Mouse (Mus musculus): ENCODE results near the gene Cdk14. TPM values are rescaled to one million over a fixed set of nuclear protein-coding genes. Genes with fewer than 3 reads are reported as not detected.

The Cdk14 gene
- polyA plus RNA-seq, 1 experiment: 83.4 TPM

DNA sequence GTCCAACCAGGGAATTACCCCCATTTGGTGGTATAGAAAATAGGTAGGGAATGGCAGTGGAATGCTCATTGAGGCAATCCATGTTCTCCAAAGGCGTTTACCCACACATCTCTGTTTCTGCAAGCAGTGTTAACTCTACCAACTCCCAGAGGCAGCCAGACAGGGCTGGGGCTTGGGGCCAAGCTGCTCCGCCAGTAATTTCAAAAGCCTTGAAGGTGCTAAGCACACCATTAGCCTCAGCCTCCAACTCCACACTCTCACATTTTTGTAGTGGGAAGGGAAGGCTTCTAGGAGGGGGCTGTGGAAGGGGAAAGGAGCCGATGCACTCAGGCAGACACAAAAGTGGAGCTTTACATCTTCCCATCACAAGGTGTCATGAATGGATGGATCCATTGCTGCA is 525.1 kb downstream of the Cdk14 start:
- 68% methylated on average over 3 of the region's 3 CpGs for WGBS
- H3K27ac ChIP-seq (ENCODE audit: insufficient read depth, low read depth, low read length): no peak overlapping the region
- H3K4me3 ChIP-seq (ENCODE audit: insufficient read depth, low read depth, low read length): no peak overlapping the region
- TF ChIP-seq CTCF (IDR thresholded peaks at IDR 0.05; ENCODE audit: insufficient read depth, low read depth, low read length) (no peak), POLR2A (IDR thresholded peaks at IDR 0.05; ENCODE audit: insufficient read depth, low read depth, low read length) (no peak)
- H3K4me1 ChIP-seq (ENCODE audit: control insufficient read depth, insufficient read depth, low read length): no peaks in the 10 kb centered on the region

DNA sequence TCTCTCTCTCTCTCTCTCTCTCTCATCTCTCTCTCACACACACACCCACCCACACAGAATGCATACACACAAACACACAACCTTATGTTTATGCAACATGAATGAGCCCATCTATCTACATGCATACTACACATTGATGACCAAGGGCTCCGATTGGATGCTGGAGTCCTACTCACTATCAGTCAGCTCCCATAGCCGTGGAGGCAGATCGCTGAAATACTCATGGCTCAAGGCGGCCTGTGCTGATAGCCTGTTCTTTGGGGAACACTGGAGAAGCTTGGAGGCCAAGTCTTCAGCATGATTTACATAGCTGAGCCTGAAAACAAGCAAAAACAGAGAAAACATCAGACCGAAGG is 526.3 kb downstream of the Cdk14 start:
- no peaks in the 10 kb centered on the region for H3K4me1 ChIP-seq (ENCODE audit: control insufficient read depth, insufficient read depth, low read length)
- H3K4me3 ChIP-seq (ENCODE audit: insufficient read depth, low read depth, low read length): no peak overlapping the region
- no peak for TF ChIP-seq CTCF (IDR thresholded peaks at IDR 0.05; ENCODE audit: insufficient read depth, low read depth, low read length)
- no peak for TF ChIP-seq POLR2A (IDR thresholded peaks at IDR 0.05; ENCODE audit: insufficient read depth, low read depth, low read length)
- no peak overlapping the region for H3K27ac ChIP-seq (ENCODE audit: insufficient read depth, low read depth, low read length)
- WGBS: 91% methylated on average over 5 of the region's 5 CpGs

DNA sequence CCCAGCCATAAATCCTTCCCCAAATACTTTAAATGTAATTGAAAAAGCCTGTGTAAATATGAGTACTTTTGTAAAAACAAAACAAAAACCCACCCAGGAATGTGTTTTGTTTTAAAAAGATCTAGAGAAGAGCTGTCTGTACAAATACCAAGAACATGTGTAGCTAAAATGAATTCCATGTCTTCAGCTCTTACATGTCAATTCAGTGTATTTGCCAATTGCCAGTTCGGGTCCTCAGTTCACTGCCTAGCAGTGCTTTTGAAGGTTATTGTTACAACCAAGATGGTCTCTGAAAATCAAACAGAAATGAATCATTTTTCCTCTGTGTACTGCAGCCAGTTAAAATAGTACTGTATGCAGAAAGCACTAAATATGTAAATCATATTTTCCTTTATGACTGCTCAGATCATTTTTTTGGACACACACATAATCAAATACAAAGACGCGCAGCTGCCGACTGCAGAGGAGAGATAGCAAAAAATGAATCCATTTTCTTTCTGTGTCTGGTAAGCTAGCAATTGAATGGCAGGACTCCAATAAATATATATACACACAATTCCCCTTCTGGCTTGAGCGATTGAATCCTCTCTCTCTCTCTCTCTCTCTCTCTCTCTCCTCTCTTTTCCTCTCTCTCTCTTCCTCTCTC is 526.8 kb downstream of the Cdk14 start:
- H3K27ac ChIP-seq (ENCODE audit: insufficient read depth, low read depth, low read length): no peak overlapping the region
- no peak overlapping the region for H3K4me3 ChIP-seq (ENCODE audit: insufficient read depth, low read depth, low read length)
- TF ChIP-seq POLR2A (IDR thresholded peaks at IDR 0.05; ENCODE audit: insufficient read depth, low read depth, low read length) (no peak), CTCF (IDR thresholded peaks at IDR 0.05; ENCODE audit: insufficient read depth, low read depth, low read length) (no peak)
- WGBS: 85% methylated on average over 5 of the region's 5 CpGs
- no peaks in the 10 kb centered on the region for H3K4me1 ChIP-seq (ENCODE audit: control insufficient read depth, insufficient read depth, low read length)

DNA sequence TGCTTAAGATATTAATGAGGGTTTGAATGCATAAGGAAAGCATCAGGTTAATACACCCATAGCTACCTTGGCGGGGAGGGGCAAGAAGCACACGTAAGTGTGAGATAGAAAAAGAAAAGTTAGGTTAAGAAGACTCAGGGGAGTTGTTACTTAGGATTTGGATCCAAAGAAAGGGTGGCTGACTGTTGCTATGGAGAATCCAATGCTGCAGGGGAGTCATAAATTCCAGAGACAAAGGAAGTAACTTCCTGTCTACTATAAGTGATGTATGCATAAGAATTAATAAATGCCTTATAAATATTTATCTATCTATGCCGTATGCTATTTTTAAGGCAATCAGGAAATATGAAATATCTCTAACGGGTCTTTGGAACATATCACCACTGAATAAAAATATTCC is 527.4 kb downstream of the Cdk14 start:
- WGBS: 85% methylated on average over 4 of the region's 4 CpGs
- H3K4me3 ChIP-seq (ENCODE audit: insufficient read depth, low read depth, low read length): no peak overlapping the region
- TF ChIP-seq POLR2A (IDR thresholded peaks at IDR 0.05; ENCODE audit: insufficient read depth, low read depth, low read length) (no peak), CTCF (IDR thresholded peaks at IDR 0.05; ENCODE audit: insufficient read depth, low read depth, low read length) (no peak)
- no peaks in the 10 kb centered on the region for H3K4me1 ChIP-seq (ENCODE audit: control insufficient read depth, insufficient read depth, low read length)
- no peak overlapping the region for H3K27ac ChIP-seq (ENCODE audit: insufficient read depth, low read depth, low read length)

DNA sequence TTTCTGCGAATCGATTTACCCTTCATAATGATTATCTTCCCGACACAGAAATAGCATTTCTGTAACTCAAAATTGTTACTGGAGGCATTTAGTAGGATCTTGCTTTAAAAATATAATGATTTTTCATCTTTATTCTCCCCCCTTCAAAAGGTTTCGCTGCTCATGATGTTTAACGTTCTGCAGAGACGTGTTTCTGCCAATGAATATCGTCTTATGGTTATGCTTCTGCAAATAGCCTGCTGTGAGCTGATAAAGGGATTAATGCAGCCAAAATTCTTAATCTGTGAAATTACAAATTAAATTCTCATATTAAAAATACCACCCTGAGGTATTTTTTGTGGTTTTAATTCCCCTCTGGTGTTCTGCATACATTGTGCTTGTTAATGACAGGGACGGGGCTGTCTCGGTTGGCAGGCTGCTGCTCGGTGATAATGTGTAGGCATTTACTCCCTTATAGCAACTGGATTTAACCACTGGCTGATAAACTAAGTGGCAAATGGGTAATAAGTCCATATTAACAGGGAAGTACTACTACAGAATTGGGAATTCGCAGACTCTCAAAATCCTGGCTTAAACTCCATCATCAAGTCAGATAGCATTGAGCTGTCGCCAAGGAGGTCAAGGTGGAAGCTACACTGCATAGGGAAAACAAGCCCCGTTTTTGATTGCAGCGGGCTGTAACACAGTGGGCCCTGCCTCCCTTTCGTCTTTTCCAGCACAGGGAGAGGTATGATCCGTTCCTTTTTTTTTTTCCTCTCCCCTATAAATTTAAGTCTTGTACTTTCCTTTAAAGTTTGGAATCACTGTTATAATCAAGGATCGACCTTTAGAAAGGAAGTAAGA is 528.0 kb downstream of the Cdk14 start:
- Histone ChIP-seq H3K4me1 (ENCODE audit: control insufficient read depth, insufficient read depth, low read length) (no peaks in the 10 kb centered on the region), H3K4me3 (ENCODE audit: insufficient read depth, low read depth, low read length) (no peak overlapping the region), H3K27ac (ENCODE audit: insufficient read depth, low read depth, low read length) (no peak overlapping the region)
- TF ChIP-seq CTCF (IDR thresholded peaks at IDR 0.05; ENCODE audit: insufficient read depth, low read depth, low read length) (no peak), POLR2A (IDR thresholded peaks at IDR 0.05; ENCODE audit: insufficient read depth, low read depth, low read length) (no peak)
- WGBS: 81% methylated on average over 17 of the region's 17 CpGs

DNA sequence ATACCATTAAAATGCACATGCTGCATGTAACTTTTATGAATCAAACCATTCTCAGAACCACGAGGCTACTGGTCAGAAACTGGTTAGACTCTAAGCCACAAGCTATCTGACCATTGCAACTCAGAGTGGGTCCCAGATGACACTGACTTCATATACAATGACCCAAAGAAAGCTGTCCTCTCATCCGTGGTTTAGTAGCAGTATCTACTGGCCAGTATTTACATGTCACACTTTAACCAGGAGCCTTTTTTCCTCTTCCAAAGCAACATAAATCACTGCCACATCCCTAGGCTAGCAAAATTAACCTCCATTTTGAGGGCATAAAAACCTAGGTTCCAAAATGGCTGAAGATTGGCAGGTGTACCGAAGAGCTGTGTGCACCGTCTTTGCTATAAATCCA is 533.0 kb downstream of the Cdk14 start:
- no peak for TF ChIP-seq POLR2A (IDR thresholded peaks at IDR 0.05; ENCODE audit: insufficient read depth, low read depth, low read length)
- no peak for TF ChIP-seq CTCF (IDR thresholded peaks at IDR 0.05; ENCODE audit: insufficient read depth, low read depth, low read length)
- Histone ChIP-seq H3K27ac (ENCODE audit: insufficient read depth, low read depth, low read length) (no peak overlapping the region), H3K4me1 (ENCODE audit: control insufficient read depth, insufficient read depth, low read length) (no peaks in the 10 kb centered on the region)

DNA sequence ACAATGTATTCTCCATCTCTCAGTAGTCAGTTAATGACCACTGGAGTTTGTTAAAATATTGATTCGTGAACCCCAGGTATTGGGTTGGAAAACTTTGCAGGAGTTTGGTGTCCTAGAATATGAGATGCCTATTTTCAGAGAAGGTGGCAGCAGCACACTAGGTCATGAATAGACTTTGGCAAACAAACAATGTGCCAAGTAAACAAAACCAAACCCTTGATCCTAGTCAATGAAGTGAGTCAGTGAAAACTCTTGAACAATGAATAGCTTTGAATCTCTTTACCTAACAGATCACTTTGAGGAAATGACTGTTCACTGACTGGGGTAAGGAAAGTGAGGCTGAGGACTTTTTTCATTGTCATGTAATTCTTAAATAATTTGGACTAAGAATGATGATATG is 537.3 kb downstream of the Cdk14 start:
- WGBS: 92% methylated on average over 1 of the region's 1 CpGs
- H3K4me3 ChIP-seq (ENCODE audit: insufficient read depth, low read depth, low read length): no peak overlapping the region
- H3K27ac ChIP-seq (ENCODE audit: insufficient read depth, low read depth, low read length): no peak overlapping the region
- H3K4me1 ChIP-seq (ENCODE audit: control insufficient read depth, insufficient read depth, low read length): peaks cover 5% of the 10 kb centered on the region; the same call in 1 of the 2 replicates
- TF ChIP-seq POLR2A (IDR thresholded peaks at IDR 0.05; ENCODE audit: insufficient read depth, low read depth, low read length): no peak
- no peak for TF ChIP-seq CTCF (IDR thresholded peaks at IDR 0.05; ENCODE audit: insufficient read depth, low read depth, low read length)

More for the DNA sequence above, 533.0 kb downstream of the Cdk14 start:
- WGBS: 86% methylated on average over 4 of the region's 4 CpGs
- H3K4me3 ChIP-seq (ENCODE audit: insufficient read depth, low read depth, low read length): no peak overlapping the region

DNA sequence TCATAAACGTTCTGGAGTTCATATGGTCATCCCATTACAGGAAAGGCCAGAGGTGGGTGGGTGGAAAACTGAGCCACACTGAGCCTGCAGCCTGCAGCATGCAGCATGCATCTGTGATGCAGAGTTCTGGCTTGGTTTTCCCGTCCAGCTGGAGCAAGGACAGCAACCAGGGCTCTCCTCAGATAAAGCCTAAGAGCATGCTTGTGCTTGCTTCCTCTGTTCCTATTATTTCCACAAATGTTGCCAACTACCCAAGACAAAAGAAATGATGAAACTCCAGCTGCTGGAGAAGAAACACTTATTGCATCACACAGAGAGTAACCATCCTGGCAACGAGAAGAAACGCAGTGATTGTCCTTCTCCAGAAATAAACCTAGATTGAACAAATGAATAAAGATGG is 539.8 kb downstream of the Cdk14 start:
- TF ChIP-seq CTCF (IDR thresholded peaks at IDR 0.05; ENCODE audit: insufficient read depth, low read depth, low read length): no peak
- TF ChIP-seq POLR2A (IDR thresholded peaks at IDR 0.05; ENCODE audit: insufficient read depth, low read depth, low read length): no peak
- H3K4me1 ChIP-seq (ENCODE audit: control insufficient read depth, insufficient read depth, low read length): peaks cover 9% of the 10 kb centered on the region; the same call in 1 of the 2 replicates
- WGBS: 51% methylated on average over 4 of the region's 4 CpGs
- H3K4me3 ChIP-seq (ENCODE audit: insufficient read depth, low read depth, low read length): no peak overlapping the region
- H3K27ac ChIP-seq (ENCODE audit: insufficient read depth, low read depth, low read length): no peak overlapping the region

DNA sequence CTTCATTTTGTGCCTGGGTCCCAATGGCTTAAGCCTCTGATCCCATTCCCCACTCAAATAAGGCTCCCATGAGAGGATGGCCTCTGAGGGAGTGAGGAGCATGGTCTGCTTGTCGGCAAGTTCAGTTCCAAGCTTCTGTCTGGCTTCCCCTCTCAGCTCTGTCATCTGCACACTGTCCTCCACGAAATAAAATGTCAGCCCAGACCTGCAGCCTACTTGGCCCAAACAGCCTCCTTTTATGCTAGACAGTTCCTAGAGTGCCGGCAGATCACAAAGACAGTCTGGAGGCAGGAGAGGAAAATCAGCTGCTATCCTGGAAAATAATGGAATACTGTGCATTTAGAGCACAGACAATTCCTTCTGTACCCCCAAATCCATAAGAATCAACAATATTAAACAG is 541.2 kb downstream of the Cdk14 start:
- TF ChIP-seq CTCF (IDR thresholded peaks at IDR 0.05; ENCODE audit: insufficient read depth, low read depth, low read length) (no peak), POLR2A (IDR thresholded peaks at IDR 0.05; ENCODE audit: insufficient read depth, low read depth, low read length) (no peak)
- 61% methylated on average over 3 of the region's 3 CpGs for WGBS
- Histone ChIP-seq H3K4me3 (ENCODE audit: insufficient read depth, low read depth, low read length) (no peak overlapping the region), H3K4me1 (ENCODE audit: control insufficient read depth, insufficient read depth, low read length) (peaks cover 9% of the 10 kb centered on the region; the same call in 1 of the 2 replicates), H3K27ac (ENCODE audit: insufficient read depth, low read depth, low read length) (no peak overlapping the region)

All from olfactory bulb, adult 2 months (tissue).